Mouse (Mus musculus): ENCODE data around the gene Tmem128.
A peak's percentile ranks its signal among the peaks of the same experiment; 100 is the strongest.

The Tmem128 gene

GRCm38 (mm10) chr5:38260107-38260682 is at the start of gene Tmem128:
Gene Tmem128, plus strand, starts transcription at chr5:38260185.
- DNase-seq (ENCODE audit: low read depth, low spot score), result peak; percentile 61

GRCm38 (mm10) chr5:38211691-38212090 is 48.3 kb upstream of the Tmem128 start:
- no peak for DNase-seq (ENCODE audit: low read depth, low spot score)

- no peak for DNase-seq (ENCODE audit: low read depth, low spot score)
These were observed 47.0 kb upstream of the Tmem128 start for GRCm38 (mm10) chr5:38213009-38213408.

GRCm38 (mm10) chr5:38219771-38220307 is 40.1 kb upstream of the Tmem128 start:
- no peak for DNase-seq (ENCODE audit: low read depth, low spot score)

DNA sequence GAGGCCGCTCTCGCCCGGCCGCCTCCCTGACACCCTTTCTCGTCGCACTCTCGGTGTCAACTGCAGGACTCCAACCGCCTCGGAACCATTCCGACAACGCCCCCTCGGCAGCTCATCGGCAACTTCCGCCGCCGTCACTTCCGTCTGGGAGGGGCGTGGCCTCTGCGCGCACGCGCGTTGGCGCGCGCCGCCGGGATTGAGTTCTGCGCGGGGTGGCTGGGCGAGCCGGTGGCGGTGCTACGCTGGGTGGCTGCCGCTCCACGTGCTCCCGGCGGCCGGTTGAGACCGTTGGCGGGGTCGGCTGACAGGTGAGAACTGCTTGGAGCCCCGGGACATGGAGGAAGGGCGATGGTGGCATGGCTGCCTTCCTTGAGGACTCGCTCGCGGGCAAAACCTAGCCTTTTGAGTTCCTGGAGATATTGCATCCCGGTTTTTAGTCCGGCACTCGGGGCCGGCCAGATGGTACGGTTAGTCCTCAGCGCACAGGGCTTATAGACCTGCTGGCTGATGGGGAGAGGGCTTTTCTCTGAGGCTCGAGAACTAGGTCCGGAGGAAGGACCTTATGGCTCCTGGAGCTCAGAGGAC is 39.6 kb upstream of the Tmem128 start, which contains the start of the genes Zbtb49 and Lyar:
Gene Zbtb49 (minus strand): TSS at position 130 of the 585 bp plus-strand sequence.
Gene Lyar (plus strand): TSS at position 143 of the 585 bp plus-strand sequence.
- peak; percentile 93 for DNase-seq (ENCODE audit: low read depth, low spot score)

GRCm38 (mm10) chr5:38235422-38235821 is 24.6 kb upstream of the Tmem128 start:
- peak; percentile 37 for DNase-seq (ENCODE audit: low read depth, low spot score)

DNA sequence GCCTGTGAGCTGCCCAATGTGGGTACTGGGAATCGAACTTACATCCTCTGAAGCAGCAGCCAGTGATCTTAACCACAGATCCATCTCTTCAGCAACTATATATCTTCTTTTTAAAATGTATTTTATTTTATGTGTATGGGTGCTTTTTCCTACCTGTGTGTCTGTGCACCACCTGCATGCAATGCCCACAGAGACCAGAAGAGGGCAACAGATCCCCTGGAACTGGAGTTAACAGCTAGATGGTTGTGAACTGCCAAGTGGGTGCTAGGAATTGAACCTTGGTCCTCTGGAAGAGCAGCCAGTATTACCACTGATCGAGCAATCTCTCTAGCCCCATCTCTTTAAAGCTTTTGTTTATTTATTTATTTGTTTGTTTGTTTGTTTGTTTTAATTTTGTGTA is 23.4 kb upstream of the Tmem128 start:
- DNase-seq (ENCODE audit: low read depth, low spot score), result no peak

GRCm38 (mm10) chr5:38240727-38241472 is 19.1 kb upstream of the Tmem128 start:
- DNase-seq (ENCODE audit: low read depth, low spot score), result no peak

DNA sequence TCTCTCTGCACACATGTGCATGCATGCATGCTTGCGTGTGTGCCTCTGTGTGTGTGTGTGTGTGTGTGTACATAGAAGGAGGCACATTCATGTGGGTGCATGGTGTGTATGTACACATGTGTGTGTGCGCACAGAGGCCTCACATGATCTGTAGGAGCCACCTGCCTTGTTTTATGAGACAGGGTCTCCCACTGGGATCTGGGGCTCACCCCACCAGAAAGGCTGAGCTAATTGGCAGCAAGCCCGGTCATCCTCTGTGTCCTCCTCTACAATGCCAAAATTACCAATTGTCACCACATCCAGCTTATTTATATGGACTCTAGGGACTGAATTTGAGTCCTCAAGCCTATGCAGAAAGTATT is 18.5 kb upstream of the Tmem128 start:
- DNase-seq (ENCODE audit: low read depth, low spot score), result no peak

GRCm38 (mm10) chr5:38241966-38242365 is 18.0 kb upstream of the Tmem128 start:
- no peak for DNase-seq (ENCODE audit: low read depth, low spot score)

DNA sequence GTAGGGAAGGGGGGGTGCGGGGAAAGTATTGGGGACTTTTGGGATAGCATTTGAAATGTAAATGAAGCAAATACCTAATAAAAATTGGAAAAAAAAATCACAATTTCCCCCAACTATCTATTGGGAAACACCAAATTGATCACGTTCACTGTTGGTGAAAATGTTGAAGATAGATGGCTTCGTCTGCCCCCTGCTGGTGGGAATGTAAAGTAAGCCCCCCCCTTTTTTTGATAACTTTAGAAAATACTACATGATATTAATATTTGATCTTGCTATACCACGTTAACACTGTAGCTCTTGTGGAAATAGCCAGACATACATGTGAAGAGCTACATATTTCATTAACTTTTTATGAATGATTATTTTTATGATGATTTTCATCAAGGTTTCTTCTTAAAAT is 4.8 kb upstream of the Tmem128 start:
- DNase-seq (ENCODE audit: low read depth, low spot score), result no peak

DNA sequence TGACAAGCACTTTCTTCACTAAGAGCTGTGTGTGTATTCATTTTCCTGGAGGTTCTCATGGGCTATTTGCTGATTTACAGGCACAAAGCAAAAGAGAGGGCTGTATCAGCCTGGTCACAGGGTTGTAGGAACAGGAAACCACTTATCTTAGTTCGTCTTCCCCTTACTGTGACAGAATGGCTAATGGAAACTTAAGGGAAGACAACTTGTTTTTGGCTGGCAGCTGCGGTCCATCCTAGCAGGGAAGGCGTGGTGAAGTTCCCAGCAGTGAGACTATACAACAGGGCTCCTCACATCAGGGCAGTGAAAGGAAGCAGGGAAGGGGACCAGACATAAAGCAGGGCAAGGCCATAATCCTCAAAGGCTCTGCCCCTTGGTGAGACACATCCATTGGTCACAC is 4.3 kb upstream of the Tmem128 start:
- no peak for DNase-seq (ENCODE audit: low read depth, low spot score)

GRCm38 (mm10) chr5:38256551-38256950 is 3.4 kb upstream of the Tmem128 start:
- DNase-seq (ENCODE audit: low read depth, low spot score), result no peak

DNA sequence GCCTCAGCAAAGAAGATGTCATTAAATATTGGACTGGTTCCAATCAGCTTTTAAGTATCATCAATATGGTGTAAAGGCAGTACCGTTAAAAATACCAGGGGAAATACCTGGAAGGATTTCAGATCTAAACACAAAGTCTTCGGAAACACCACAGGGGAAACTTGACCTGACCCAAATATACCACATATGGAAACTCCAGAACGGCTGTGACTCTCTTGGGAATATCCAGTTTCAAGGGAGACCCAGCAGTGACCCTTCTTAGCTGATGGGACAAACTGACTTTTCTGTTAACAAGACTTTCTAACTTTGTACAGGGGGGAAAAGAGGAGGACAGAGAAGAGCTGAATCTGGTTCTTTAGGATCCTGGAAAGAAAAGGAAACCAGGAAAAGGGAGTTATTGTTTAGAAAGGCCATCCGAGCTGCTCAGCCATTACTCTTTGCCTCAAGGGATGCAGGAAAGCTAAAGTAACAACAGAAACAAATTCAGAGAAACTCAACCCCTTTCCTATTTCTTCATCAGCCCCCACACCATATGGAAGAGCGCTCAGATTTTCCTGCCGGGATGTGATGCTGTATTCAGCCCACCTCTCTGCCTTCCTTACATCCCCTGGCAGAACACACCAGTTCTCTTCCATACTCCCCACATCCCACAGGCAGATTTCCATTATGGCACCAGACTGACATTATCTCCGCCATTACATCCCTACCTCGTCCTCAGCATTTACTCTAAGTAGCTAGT is 1.8 kb upstream of the Tmem128 start:
- no peak for DNase-seq (ENCODE audit: low read depth, low spot score)

GRCm38 (mm10) chr5:38258773-38259146 is 1.2 kb upstream of the Tmem128 start:
- DNase-seq (ENCODE audit: low read depth, low spot score), result no peak

- no peak for DNase-seq (ENCODE audit: low read depth, low spot score)
These were observed 404 bp upstream of the Tmem128 start for GRCm38 (mm10) chr5:38259455-38260106.

- no peak for DNase-seq (ENCODE audit: low read depth, low spot score)
These were observed 11.0 kb downstream of the Tmem128 start for GRCm38 (mm10) chr5:38270942-38271341.

- DNase-seq (ENCODE audit: low read depth, low spot score), result no peak
These were observed 13.8 kb downstream of the Tmem128 start for GRCm38 (mm10) chr5:38273831-38274230.

- no peak for DNase-seq (ENCODE audit: low read depth, low spot score)
These were observed 15.8 kb downstream of the Tmem128 start, which contains the start of gene Otop1 for GRCm38 (mm10) chr5:38275771-38276170. Gene Otop1, plus strand, starts transcription at chr5:38275972.

DNA sequence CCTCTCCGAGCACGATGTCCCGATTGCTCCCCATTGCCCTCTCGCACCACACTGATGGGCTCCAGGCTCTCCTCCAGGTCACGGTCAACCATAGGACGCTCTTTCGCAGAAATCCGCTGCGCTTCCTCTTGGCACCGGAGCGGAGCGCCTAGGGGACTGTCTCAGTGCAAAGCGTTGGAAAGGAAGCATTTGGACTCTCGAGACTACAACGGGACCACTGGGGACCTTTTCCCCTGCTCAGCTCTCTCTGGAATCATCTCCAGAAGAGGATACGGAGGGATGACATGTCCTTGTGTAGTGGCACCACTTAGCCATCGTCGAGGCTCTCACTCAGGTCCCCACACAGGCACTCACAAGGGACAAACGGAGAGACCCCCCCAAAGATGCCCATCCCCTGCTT is 16.5 kb downstream of the Tmem128 start:
- DNase-seq (ENCODE audit: low read depth, low spot score), result no peak

- DNase-seq (ENCODE audit: low read depth, low spot score), result no peak
These were observed 17.3 kb downstream of the Tmem128 start for GRCm38 (mm10) chr5:38277098-38277866.
